Mouse (Mus musculus): ENCODE measurements around the gene Kcmf1.

- TF ChIP-seq CTCF (IDR thresholded peaks at IDR 0.05; ENCODE audit: low read depth) (no peak), EP300 (IDR thresholded peaks at IDR 0.05; ENCODE audit: low read depth) (no peak)
Measured at GRCm38 (mm10) chr6:72810248-72810647, 89.5 kb downstream of the Kcmf1 start.
